Mouse (Mus musculus) naive thymus-derived CD4-positive, alpha-beta T cell, adult 5 months (primary cell): ENCODE results near the gene Aldh3b3. TPM values are rescaled to one million over a fixed set of nuclear protein-coding genes. Genes with fewer than 3 reads are reported as not detected.

Experiments
- polyA plus RNA-seq: library from polyadenylated mRNA; unstranded; fragments of 100-300 nt; shearing (Covaris generic); gene quantifications from one replicate; pipeline ENCODE4 v1.2.1, GENCODE M21; 2017

Gene Aldh3b3
- polyA plus RNA-seq: not detected

DNA sequence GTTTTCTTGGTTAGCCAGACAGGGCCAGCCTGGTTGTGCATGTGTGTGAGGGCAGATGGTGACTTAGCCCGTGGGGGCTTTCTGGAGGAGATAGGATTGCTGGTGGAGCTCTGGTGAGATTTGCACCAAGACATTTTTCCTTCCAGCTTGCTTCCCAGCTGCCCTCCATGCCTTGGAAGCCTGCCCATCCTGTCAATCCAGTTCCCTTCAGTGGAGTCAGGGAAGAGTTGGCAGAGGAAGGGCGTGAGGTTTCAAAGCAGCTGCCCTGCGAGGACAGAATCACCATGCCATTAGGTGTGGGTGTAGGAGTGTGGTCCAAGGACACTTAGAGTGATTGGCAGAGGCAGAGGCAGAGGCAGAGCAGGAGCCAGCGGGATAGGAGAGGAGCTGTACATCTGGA, at the start of gene Aldh3b3:
Gene Aldh3b3, plus strand, starts transcription at position 176 of the 400 bp plus-strand sequence.

DNA sequence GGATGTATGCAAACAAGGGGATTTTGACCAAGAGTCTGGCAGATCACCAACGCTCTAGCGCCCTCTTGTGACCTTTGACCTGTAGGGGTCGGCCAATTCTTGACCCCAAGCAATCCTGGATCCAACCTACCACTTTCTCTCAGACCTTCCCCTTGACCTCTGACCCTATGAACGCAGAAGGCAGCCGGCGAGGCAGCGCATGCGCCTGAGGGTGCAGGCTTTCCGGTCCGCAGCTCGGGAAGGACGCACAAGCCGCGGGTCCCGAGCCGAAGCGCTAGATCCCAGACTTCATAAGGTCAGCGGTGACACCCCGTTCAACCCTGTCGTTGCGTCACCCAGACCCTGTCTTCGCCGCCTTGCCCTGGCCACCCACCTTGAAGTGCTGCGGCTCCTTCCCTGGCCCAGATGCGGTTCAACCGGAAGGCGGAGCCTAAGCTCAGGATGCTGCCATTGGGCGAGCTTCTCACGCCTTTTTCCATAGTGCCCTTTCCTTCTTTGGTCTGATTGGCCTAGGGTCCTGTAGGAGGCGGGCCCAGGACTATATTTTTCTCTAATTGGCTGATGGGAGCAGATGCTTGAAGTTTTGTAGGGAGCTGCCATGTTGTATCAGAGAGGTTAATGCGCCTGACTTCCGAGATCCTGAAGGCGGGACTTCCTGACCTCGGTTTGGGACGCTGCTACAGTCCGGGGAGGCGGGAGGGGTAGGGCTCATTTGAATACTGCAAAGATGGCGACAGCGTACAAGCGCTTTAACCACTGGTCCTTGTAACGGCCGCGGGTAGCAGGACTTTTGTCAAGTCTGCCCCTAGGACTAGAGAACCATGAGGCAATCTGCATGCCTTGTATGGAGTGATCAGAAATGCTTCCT, 45.9 kb upstream of the Aldh3b3 start, which contains the start of gene Ndufs8:
Gene Ndufs8, minus strand, starts transcription at position 438 of the 868 bp plus-strand sequence.

DNA sequence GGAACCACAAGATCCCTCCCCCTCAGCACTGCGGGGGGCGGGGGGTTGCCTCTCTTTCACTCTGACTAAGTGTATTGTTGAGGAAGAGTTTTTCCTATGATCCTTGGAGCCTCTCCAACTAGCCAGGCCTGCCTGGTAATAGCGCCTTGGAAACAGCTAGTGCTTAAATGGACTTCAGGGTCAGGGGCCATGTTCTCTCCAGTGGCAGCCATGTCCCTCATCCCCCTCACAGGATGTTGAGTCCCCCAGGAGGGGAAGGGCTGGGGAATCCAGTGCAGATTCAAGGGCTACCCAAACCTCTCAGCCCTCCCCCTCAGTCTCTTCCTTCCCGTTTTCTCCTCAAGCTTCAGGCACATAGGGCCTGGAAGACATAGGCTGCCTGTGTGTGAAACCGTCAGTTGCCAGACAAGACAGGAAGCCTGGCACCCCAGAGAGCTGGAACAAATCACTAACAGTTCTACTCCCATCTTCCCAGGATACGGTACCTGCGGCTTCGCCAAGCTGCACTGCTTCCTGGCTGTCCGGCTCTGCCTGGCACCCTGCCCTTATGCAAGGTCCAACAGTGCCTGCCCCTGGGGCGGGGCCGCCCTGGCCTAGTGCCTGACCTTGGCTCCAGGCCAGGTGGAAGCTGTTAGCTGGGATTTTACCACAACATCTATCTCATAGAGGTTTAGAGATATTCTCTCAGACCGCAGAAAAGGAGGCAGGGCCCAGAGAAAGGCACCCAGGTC, 29.1 kb upstream of the Aldh3b3 start, which contains the start of gene Aldh3b1:
Gene Aldh3b1, minus strand, starts transcription at position 598 of the 731 bp plus-strand sequence.

DNA sequence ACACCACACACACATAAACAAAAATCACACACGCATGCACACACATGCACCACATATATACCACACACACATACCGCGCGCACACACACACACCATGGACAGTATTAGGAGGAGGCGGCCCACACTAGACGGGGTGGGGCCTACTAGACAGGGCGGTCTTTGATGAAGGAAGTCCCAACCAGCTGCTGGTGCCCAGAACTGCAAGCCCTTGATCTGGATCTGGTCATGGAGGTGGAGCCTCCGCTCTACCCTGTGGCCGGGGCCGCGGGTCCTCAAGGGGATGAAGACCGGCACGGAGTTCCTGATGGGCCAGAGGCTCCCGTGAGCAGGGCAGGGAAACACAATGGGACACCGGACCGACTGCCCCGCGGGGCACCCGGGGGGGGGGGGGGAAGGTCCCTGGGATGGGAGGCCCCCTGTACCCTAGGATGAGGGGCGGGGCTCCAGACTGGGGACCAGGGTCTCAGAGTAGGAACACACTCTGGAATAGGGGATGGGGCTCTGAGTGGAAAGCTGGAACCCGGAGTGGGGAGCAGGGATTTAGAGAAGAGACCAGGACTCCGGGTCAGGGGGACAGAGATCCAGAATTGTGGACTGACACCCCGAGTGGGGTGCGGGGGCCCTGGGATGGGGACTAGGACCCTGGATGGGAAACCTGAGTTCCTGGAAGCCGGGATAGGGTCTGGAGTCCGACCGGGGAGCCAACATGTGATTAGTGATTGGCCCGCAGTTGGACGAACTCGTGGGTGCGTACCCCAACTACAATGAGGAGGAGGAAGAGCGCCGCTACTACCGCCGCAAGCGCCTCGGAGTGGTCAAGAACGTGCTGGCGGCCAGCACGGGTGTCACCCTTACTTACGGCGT, 23.2 kb upstream of the Aldh3b3 start, which contains the start of gene Unc93b1:
Gene Unc93b1, plus strand, starts transcription at position 155 of the 864 bp plus-strand sequence.

DNA sequence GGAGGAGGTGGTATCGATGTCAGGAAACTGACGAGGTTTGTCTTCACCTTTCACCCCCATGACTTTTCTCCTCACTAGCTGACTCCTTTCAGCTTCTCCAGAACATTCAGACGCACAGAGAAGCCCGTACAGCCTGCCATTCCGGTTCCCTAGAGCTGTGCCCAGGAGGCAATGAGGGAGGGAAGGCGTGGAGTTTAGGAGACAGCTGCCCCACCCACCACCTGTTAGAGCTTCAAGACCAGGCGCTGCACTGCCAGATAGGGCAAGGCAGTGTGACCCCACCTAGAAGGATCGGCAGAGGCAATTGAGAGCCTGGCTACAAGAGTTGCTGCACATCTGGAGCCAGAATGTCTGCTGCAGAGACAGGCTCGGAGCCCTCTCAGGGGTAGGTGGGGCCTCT, 13.8 kb downstream of the Aldh3b3 start, which contains the start of gene Aldh3b2:
Gene Aldh3b2, plus strand, starts transcription at position 100 of the 400 bp plus-strand sequence.

DNA sequence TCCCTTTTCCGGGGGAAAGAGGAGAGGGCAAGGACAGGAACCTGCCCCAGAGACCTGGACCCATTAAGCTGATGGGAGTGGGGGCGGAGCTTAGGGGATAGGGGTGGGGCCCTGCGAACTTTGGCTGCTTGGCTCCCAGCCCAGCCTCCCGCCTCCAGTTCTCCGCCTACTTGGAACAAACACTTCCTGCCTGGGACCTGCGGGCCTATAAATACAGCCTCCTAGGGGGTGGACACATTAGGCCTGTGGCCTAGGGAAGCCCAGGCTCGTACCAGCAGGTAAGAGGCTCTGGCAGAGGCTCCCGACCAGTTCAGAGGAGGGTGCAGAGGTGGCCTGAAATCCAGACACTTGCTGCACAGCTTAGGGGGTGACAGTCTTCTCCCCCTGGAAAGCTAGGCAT, 27.9 kb downstream of the Aldh3b3 start, which contains the start of gene Acy3:
Gene Acy3, plus strand, starts transcription at position 237 of the 400 bp plus-strand sequence.

DNA sequence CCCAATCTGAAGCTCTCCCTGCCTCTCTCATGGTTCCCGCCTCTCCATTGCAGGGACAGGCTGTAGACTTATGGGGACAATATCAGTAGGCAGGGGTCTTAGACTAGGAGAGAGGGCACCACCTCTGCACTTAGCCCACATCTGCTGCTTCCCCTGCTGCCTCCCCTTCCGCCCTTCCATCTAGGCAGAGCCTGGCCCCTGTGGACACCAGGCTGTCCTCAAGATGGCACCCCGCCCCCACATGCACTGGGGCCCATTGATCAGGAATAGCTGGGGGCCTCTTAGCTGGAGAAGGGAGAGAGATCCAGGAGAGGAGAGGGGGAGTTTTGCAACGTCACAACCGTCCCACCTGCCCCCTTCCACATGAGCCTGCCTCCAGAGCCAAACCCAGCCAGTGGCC, 34.0 kb downstream of the Aldh3b3 start, which contains the start of gene Tbx10:
Gene Tbx10, plus strand, starts transcription at position 337 of the 400 bp plus-strand sequence.

DNA sequence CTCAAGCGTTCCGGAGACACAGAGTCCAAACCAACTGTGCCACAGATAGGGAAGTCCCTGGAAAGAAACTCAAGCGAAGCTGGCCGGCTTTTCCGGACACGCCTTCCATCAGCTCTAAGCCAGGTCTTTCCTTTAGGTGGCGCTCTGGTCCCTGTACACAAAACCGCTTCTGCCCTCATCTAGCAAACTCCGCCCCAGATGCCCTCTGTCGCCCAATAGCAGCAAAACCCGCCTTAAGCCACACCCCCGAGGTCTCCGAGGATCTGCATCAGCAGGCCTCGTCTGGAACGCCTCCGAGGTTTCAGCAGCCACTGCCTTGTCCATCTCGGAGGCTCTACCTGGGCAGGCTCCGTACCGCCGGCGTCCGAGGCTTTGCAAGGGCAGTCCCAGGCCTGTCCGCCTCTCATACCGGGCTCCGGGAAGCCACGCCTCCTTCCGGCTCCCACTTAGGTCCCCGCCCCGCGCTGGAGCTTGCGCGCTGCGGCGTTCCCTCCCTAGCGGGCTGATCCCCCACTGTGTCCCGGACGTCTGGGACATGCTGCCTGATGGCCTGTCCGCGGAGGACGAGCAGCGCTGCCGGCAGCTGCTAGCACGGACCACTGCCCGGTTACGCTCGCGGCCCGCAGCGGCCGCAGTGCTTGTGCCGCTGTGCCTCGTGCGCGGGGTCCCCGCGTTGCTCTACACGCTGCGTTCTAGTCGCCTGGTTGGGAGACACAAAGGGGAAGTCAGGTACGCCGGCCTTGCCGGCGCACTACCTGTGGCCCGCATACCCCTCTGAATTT, 41.9 kb downstream of the Aldh3b3 start, which contains the start of the genes Nudt8 and Gm49405:
Gene Nudt8, plus strand, starts transcription at position 462 of the 782 bp plus-strand sequence.
Gene Gm49405, plus strand, starts transcription at position 508 of the 782 bp plus-strand sequence.

DNA sequence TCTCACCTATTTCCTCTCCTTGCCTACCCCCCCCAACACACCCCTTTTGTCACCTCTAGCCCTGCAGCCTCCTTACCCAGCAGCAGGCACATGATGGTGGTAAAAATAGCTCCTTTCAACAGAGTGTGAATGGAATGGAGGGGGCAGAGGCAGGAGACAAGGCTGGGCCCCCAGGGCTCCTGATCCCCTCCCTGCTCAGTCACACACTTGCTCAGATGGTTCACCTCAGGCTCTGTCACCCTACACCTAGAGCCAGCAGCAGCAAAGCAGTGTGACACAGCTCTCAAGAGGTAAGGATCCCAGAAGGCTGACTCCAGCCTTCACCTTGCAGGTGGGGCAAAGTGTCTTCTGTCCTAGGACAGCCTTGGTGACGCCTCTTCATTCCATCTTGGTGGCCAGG, 44.7 kb downstream of the Aldh3b3 start, which contains the start of gene Doc2g:
Gene Doc2g, plus strand, starts transcription at position 202 of the 400 bp plus-strand sequence.

DNA sequence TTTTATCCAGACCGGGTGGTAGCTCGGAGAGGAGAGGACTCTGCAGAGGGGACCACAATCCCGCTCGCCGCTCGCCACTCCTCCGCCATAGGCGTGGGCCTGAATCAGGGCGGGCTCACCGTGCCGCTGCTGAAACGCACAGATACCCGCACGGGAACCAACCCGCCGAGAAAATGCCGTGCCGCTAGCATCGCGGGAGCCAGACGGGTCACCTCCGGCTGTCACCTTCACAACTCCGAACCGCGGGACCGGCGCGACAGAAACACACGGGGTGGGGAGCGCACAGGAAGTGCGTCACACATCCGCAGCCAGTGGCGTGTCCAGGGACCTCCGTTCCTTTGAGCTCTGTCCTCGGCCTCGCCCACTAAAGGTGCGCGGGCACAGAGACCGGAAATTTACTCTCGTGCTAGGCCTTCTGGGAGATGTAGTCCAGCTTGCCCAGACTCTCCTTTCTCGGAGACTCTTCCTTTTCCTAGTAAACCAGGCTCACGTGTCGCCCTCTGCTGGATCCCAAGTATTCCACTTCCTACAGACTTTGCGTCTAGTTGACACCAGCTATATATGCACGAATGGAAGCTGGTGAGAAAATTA, 54.1 kb downstream of the Aldh3b3 start, which contains the start of gene Ndufv1:
Gene Ndufv1, minus strand, starts transcription at position 375 of the 591 bp plus-strand sequence.

Other genes starting within 250 kb of the Aldh3b3 start
- gene Kmt5b, start 191.2 kb upstream of the Aldh3b3 start, polyA plus RNA-seq: 113 TPM
- 56.2 TPM for gene Chka, start 106.9 kb upstream of the Aldh3b3 start, polyA plus RNA-seq
- gene Tcirg1, start 51.5 kb upstream of the Aldh3b3 start, polyA plus RNA-seq: 54.4 TPM
- 91.3 TPM for gene Ndufs8, start 45.9 kb upstream of the Aldh3b3 start, polyA plus RNA-seq
- not detected for gene Aldh3b1, start 28.8 kb upstream of the Aldh3b3 start, polyA plus RNA-seq
- gene Unc93b1, start 23.5 kb upstream of the Aldh3b3 start, polyA plus RNA-seq: 7.5 TPM
- gene Aldh3b2, start 13.7 kb downstream of the Aldh3b3 start, polyA plus RNA-seq: not detected
- gene Acy3, start 27.9 kb downstream of the Aldh3b3 start, polyA plus RNA-seq: not detected
- gene Tbx10, start 34.1 kb downstream of the Aldh3b3 start, polyA plus RNA-seq: not detected
- gene Nudt8, start 41.9 kb downstream of the Aldh3b3 start, polyA plus RNA-seq: 14.6 TPM
- 2.4 TPM for gene Gm49405, start 42.0 kb downstream of the Aldh3b3 start, polyA plus RNA-seq
- 3.3 TPM for gene Doc2g, start 44.7 kb downstream of the Aldh3b3 start, polyA plus RNA-seq
- 141 TPM for gene Ndufv1, start 54.2 kb downstream of the Aldh3b3 start, polyA plus RNA-seq
- gene Gstp1, start 79.3 kb downstream of the Aldh3b3 start, polyA plus RNA-seq: 324 TPM
- gene Gstp2, start 87.4 kb downstream of the Aldh3b3 start, polyA plus RNA-seq: 0.68 TPM
- gene Gstp3, start 100.9 kb downstream of the Aldh3b3 start, polyA plus RNA-seq: 51.2 TPM
- not detected for gene Cabp2, start 122.9 kb downstream of the Aldh3b3 start, polyA plus RNA-seq
- gene Cdk2ap2, start 138.5 kb downstream of the Aldh3b3 start, polyA plus RNA-seq: 471 TPM
- 270 TPM for gene Pitpnm1, start 141.4 kb downstream of the Aldh3b3 start, polyA plus RNA-seq
- 197 TPM for gene Aip, start 167.2 kb downstream of the Aldh3b3 start, polyA plus RNA-seq
- 0.11 TPM for gene Gpr152, start 181.1 kb downstream of the Aldh3b3 start, polyA plus RNA-seq
- gene Cabp4, start 185.4 kb downstream of the Aldh3b3 start, polyA plus RNA-seq: not detected
- 183 TPM for gene Coro1b, start 190.0 kb downstream of the Aldh3b3 start, polyA plus RNA-seq
- gene Ptprcap, start 195.0 kb downstream of the Aldh3b3 start, polyA plus RNA-seq: 239 TPM
- gene Rps6kb2, start 204.7 kb downstream of the Aldh3b3 start, polyA plus RNA-seq: 50.3 TPM
- 45.8 TPM for gene Carns1, start 216.8 kb downstream of the Aldh3b3 start, polyA plus RNA-seq
- 455 TPM for gene Tbc1d10c, start 232.6 kb downstream of the Aldh3b3 start, polyA plus RNA-seq
- gene Ppp1ca, start 233.4 kb downstream of the Aldh3b3 start, polyA plus RNA-seq: 718 TPM
- 37.1 TPM for gene Rad9a, start 243.0 kb downstream of the Aldh3b3 start, polyA plus RNA-seq